Mouse (Mus musculus) layer of hippocampus, adult 11-12 months (tissue): ENCODE data around the gene Ddx50.

Experiments
- DNase-seq: peaks from one replicate; pipeline ENCODE4 v3.0.0; 2022; ENCODE audit warnings: low spot score

Gene Ddx50

GRCm38 (mm10) chr10:62650881-62651810 lies at the start of gene Ddx50:
TSS of gene Ddx50 (minus strand) at chr10:62651218.
- peak; percentile 100 for DNase-seq

- DNase-seq: no peak
Measured at GRCm38 (mm10) chr10:62692771-62693170, 41.8 kb upstream of the Ddx50 start.

GRCm38 (mm10) chr10:62692244-62692643 lies 41.2 kb upstream of the Ddx50 start:
- DNase-seq: no peak

- no peak for DNase-seq
Measured at GRCm38 (mm10) chr10:62687032-62687674, 36.1 kb upstream of the Ddx50 start.

GRCm38 (mm10) chr10:62683043-62683442 lies 32.0 kb upstream of the Ddx50 start:
- DNase-seq: no peak

- DNase-seq: no peak
Measured at GRCm38 (mm10) chr10:62679833-62680232, 28.8 kb upstream of the Ddx50 start.

- DNase-seq: no peak
Measured at GRCm38 (mm10) chr10:62677329-62677728, 26.3 kb upstream of the Ddx50 start.

GRCm38 (mm10) chr10:62676196-62676595 lies 25.2 kb upstream of the Ddx50 start:
- DNase-seq: no peak

GRCm38 (mm10) chr10:62672359-62672758 lies 21.3 kb upstream of the Ddx50 start:
- no peak for DNase-seq

- DNase-seq: no peak
Measured at GRCm38 (mm10) chr10:62669245-62669644, 18.2 kb upstream of the Ddx50 start.

GRCm38 (mm10) chr10:62668463-62668862 lies 17.4 kb upstream of the Ddx50 start:
- no peak for DNase-seq

- no peak for DNase-seq
Measured at GRCm38 (mm10) chr10:62668043-62668442, 17.0 kb upstream of the Ddx50 start.

GRCm38 (mm10) chr10:62664963-62665590 lies 14.1 kb upstream of the Ddx50 start:
- no peak for DNase-seq

- no peak for DNase-seq
Measured at GRCm38 (mm10) chr10:62664171-62664570, 13.2 kb upstream of the Ddx50 start.

- no peak for DNase-seq
Measured at GRCm38 (mm10) chr10:62656711-62657110, 5.7 kb upstream of the Ddx50 start.

- DNase-seq: no peak
Measured at GRCm38 (mm10) chr10:62651961-62652360, 943 bp upstream of the Ddx50 start.

GRCm38 (mm10) chr10:62650358-62650782 lies 648 bp downstream of the Ddx50 start:
- DNase-seq: no peak

GRCm38 (mm10) chr10:62604161-62604560 lies 46.9 kb downstream of the Ddx50 start:
- no peak for DNase-seq

- no peak for DNase-seq
Measured at GRCm38 (mm10) chr10:62603233-62604030, 47.6 kb downstream of the Ddx50 start.

GRCm38 (mm10) chr10:62602177-62603040 lies 48.6 kb downstream of the Ddx50 start, which contains the start of gene Ddx21:
TSS of gene Ddx21 (minus strand) at chr10:62602281.
- DNase-seq: peak; percentile 86

- DNase-seq: no peak
Measured at GRCm38 (mm10) chr10:62601833-62602176, 49.2 kb downstream of the Ddx50 start.
